Mouse (Mus musculus): ENCODE data around the gene Wee2.
A peak's percentile ranks its signal among the peaks of the same experiment; 100 is the strongest.

Gene Wee2

DNA sequence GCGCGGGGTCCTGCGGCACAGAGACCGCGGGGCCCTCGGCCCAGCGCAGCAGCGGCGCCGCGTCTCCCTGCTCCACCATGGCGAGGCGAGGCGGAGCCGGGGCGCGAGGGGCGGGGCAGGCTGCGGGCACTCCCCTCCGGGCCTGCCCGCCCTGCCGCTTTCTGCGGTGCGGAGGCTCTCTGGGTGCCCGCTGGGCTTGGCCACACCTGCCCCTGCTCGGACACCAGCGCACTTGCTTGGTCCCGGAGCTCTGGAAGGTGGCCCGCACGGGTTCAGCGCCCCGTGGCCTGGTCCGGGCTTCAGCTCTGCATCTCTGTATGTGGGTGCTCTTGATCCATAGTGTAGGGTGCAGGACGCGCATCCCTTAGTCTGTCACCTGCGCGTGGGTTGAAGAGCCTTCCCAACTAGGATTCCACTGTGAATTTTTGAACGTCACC lies 2.8 kb upstream of the Wee2 start, which contains the start of gene E330009J07Rik:
TSS of gene E330009J07Rik (minus strand) at position 89 of the 437 bp plus-strand sequence.
- DNase-seq (ENCODE audit: low spot score), result no peak

DNA sequence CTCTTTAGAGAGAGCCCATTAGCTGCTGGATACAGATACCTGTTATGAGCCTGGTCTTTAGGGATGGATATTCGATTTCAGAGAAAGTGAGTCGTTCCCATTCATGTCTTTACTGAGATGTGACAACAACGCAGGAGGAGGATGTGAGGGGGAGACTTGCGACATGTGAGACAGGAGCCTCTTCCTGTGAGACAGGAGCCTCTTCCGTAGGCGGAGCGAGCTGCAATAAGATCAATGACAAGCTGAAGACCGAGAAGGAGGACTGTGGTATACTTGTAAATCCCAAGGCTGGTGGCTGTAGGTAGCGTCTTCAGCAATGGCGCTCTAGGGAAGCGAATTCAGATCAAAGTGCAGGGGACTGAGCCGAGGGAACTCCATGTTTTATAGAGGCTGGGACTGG lies 843 bp downstream of the Wee2 start:
- DNase-seq (ENCODE audit: low spot score), result no peak

DNA sequence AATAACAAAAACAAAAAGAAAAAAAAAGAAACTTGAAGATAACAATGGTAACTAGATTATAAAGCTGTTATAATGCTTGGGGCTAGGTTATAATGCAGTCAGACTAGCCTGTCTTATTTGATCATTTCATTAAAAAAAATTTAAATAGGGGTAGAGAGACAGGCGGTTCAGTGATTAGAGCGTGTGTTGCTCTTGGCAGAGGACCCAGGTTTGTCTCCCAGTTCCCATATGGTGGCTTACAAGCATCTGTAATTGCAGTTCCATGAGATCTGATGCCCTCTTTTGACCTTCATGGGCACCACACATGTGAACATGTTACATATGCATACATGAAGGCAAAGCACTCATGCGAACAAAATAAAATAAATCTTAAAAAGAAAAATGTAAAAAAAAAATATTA lies 2.4 kb downstream of the Wee2 start:
- no peak for DNase-seq (ENCODE audit: low spot score)

DNA sequence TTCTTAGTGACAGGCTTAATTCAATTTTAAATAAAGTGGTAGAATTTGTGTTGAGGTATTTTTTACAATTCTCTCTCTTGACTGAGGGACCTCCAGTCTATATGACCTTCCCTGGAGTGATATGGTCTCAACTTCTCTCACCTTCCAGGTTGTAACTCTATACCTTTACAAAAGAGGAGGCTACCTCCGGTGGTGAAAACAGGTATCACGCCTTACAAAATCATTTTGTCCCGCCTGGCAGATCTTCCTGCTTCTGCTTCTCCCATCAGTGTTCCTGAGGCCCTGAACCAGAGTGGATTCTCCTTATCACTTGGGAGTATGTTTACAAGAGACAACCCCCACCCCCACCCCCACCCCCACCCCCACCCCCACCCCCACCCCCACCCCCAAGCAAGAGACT lies 2.9 kb downstream of the Wee2 start:
- no peak for DNase-seq (ENCODE audit: low spot score)

DNA sequence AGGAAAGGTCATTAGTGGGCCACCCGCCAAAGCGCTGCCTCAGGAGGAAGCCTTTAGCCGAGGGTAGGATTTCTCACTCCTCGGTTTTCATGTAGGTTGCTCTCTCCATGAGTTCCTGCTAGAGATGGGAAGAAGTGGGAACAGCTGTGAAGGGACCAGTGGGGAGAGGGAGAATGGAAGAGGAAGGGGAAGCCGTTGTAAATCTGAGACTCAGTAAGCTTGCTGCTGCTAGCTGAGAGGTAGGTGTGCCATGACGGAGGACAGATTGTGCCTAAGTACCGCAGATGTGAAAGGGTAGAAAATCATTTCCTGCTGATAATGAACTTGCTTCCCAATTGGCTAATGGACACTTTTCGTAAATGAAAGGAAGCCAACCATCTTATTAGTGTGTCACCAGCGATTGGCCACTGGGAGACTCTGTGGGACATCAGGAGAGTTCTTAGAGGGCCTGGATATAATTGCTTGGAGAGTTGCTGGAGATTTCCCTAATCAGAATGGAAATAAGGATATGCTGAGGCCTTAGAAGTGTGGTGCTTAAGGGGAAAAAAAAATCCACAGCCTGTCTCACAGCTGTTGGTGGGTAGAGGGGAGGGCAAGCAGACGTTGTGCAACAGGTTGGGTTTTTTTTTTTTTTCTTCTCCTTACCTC lies 4.5 kb downstream of the Wee2 start:
- no peak for DNase-seq (ENCODE audit: low spot score)

DNA sequence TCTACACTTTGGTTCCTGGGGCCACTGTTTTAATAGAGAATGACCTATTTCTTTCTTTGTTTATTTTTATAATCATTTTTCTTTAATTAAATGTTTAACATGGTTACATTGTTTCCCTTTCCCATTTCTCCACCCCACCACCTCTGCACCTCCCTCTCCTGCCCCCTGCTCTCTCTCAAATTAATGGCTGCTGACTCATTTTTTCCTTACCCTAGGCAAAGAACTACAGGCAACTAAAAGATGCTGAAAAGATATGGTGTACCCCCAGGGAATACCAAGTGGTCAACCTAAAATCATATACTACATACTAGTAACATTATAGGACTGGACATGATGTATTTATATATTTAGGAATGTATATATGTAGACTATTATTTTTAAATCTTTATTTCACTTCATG lies 9.7 kb downstream of the Wee2 start:
- no peak for DNase-seq (ENCODE audit: low spot score)

DNA sequence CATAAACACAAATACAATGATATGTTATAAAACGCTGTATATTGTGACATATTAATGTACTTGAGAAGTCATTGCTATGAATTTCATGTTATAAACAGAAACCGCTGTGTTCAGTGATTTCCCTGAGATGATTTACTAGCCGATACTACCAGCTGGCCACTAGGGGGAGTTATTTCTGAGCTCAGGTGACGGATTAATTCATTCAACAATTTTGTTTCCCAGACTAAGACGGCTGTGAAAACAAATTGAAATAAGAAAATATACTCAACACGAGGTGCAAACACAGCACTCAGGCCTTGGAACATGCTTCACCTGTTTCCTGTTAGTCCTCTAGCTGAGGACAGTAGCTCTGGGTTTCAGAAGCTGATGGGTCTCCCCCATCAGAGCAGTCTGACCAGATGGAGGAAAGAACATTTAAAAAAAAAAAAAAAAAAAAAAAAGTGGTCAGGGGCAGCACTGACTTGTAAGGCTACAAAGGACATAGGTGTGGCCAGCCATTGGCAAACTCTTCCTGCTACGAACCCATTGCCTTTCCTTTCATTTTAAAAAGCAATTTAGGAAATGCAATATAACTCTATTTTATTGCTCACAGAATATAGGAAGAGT lies 15.7 kb downstream of the Wee2 start:
- DNase-seq (ENCODE audit: low spot score), result no peak

DNA sequence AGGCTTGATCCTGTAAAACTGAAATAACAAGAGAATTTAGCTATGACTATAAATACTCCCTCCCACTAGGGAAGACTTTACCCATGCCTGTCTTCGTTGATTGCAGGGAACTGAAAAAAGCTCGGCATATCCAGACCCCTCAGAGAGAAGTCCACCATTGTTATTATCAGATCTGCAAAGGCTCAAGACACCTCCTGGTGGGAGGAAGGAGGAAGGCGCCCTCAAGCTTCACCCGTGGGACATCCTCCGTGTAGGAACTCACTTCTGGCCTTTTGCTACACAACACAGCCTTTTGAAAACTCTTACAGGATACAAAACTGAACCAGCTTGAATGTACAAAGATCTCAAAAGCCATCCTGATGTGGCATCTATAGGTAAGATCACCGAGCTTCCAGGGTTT lies 26.8 kb downstream of the Wee2 start:
- no peak for DNase-seq (ENCODE audit: low spot score)

DNA sequence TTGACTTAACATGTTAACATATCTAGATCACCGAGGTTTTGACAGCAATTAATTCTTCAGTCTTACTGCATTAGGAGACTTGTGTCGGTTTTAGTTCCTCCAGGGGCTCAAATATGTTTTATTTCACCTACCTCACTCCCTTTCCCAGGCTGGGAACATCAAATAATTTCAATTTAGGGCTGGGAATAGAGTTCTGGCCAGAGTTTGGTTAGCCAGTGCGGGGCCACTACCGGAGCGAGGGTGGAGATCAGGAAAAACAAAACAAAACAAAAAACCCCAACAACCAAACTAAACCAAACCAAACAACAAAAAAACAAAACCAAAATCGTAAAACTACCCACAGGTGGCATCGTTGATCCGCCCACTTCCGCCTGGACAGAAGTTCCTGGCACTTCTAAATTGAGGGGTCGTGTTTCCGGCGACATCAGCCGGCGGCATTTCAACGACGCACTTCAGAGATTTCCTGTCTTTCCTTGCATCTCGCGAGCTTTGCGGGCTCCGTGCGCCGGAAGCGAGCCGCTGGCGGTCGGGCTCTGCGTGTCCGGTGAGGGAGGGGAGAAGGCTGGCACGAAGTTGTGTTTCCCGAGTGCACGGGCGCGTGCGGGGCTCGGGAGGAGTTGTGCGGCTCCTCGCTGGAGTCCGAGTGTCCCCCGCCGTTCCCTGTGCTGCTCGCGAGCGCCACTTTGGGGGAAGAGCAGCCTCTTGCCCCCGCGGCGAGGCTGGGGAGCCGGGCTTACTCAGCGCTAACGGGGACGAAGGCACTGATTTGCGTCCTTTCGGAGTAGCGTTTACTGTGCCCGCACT lies 32.2 kb downstream of the Wee2 start, which contains the start of gene Ssbp1:
TSS of gene Ssbp1 (plus strand) at position 437 of the 804 bp plus-strand sequence.
- peak; percentile 83 for DNase-seq (ENCODE audit: low spot score)

DNA sequence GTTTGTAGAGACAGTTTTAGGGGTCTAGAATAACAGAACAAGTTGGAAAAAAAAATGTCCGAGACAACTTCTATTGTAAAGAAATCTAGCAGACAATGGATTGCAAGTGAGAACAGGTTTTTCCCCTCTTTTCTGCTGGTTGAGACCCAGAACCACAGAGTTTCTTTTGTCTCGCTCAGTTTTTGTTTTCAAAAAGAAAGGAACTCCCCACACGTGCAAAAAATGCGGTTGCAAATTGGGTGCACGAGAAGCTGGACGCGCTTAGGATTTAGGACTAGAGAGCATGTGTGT lies 32.8 kb downstream of the Wee2 start:
- DNase-seq (ENCODE audit: low spot score), result no peak

DNA sequence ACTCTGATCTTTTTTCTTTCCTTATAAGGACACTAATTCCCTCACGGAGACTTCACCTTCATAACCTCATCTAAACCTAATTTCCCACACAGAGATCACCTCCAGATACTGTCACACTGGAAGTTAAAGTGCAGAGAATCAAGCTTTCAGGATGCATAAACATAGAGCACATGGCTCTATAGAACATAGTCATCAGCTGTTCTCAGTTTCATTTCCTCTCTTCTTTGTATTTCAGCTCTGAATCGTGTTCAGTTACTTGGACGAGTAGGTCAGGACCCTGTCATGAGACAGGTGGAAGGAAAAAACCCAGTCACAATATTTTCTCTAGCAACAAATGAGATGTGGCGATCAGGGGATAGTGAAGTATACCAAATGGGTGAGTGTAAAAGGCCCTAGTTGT lies 37.2 kb downstream of the Wee2 start:
- no peak for DNase-seq (ENCODE audit: low spot score)

DNA sequence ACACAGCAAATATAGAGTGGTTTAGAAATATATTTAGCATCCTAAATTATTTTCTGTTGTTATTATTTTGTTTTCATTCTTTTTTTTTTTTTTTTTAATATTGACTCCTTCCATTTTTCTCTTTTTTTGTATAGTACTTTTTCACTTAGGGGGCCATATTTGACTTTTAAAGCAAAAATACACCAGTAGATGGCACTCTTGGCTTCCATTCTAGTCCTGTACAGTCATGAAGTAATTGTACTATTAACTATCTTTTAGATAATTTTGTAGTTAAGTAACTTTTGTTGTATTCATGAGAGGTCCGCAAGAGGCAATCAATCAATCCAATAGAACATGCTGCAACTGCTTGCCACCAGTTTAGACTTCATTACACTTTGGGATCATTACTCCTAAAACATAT lies 40.8 kb downstream of the Wee2 start:
- DNase-seq (ENCODE audit: low spot score), result peak; percentile 24

DNA sequence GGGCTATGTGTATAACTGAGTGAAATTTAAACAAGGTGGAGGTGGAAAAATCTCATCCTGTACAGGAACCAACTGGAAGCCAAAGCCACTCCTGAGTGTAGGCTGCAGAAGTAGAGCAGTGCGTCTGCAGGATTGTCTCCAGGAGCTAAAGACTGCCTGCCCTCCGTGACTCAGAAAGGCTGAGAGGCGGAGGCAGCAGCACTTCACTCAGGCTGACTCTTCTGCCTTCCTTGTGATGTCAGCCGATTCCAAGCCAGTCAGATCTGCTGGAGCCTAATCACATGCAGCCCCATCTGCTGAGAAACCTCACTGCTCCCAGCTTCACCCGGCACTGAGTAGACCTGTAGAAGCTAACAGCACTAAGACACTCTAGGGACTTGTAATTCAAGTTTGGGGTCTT lies 43.4 kb downstream of the Wee2 start:
- DNase-seq (ENCODE audit: low spot score), result no peak

DNA sequence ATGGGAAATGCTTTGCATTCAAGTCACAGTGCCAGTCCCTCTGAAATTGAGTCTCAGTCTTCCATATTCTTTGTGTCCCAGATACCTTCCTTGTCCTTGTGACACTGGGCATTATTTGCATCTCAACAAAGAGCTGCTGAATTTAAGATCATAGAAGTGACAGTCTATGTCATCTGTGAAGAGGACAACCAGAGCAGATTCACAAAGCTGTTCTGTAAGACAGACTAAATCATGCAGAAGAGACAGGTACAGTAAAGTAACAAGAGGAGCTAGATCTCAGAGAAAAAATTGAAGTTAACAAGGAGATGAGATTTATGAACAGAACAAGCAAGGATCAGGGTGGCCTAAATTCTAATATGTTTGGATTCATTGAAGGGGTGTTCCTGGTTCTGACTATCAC lies 52.0 kb downstream of the Wee2 start, which contains the start of gene Tas2r137:
TSS of gene Tas2r137 (plus strand) at position 301 of the 400 bp plus-strand sequence.
- DNase-seq (ENCODE audit: low spot score), result no peak

DNA sequence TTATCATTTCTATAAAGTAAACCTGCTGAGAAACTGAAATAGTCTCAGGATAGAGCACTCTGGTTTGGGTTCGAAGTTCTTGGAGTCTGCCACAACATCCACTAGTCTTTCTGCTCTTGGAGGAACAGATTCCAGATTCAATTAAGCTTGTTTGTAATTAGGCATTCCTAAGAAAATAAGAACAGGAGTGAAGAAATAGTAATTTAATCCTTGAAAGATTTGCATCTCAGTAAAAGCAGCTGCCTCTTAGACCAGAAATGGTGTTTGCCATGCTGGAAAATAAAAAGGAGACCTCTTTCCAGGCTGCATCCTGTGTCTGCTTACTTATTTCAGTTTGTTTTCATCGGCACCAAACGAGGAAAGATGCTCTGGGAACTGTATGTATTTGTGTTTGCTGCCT lies 54.3 kb downstream of the Wee2 start, which contains the start of gene Tas2r108:
TSS of gene Tas2r108 (plus strand) at position 301 of the 400 bp plus-strand sequence.
- DNase-seq (ENCODE audit: low spot score), result no peak

All from layer of hippocampus, adult 9-10 months (tissue).